Mouse (Mus musculus) liver, postnatal 0 days (tissue): ENCODE results near the gene Paqr8. TPM values are rescaled to one million over a fixed set of nuclear protein-coding genes. Genes with fewer than 3 reads are reported as not detected.
A peak's percentile ranks its signal among the peaks of the same experiment; 100 is the strongest.

Experiments used
- ATAC-seq: fragments of 200-750 bp; cut with Nextera tagmentation; 2 replicates; pipeline ENCODE4 v1.8.0; 2017; ENCODE audit warnings: mild to moderate bottlenecking, moderate library complexity
- DNase-seq: peaks from one replicate; pipeline ENCODE4 v3.0.0-alpha.2; 2016
- H3K27ac ChIP-seq: fragments of 300-500 bp; sonication (generic); 2 replicates; pipeline ENCODE4 v1.5.1; 2014; ENCODE audit warnings: antibody characterized with exemption, moderate library complexity, mild to moderate bottlenecking, low read depth
- H3K27me3 ChIP-seq: fragments of 300-500 bp; sonication (generic); 2 replicates; pipeline ENCODE4 v1.6.1; 2014; ENCODE audit warnings: low read length, control low read depth, mixed read lengths; ENCODE audit not compliant: insufficient read depth
- H3K36me3 ChIP-seq: fragments of 300-500 bp; sonication (generic); replicated peaks from 2 replicates; pipeline ENCODE4 v1.6.1; 2014; ENCODE audit warnings: mild to moderate bottlenecking, control low read depth, low read length, moderate library complexity, mixed read lengths; ENCODE audit not compliant: insufficient read depth
- H3K4me1 ChIP-seq: fragments of 300-500 bp; sonication (generic); 2 replicates; pipeline ENCODE4 v1.6.1; 2014; ENCODE audit warnings: antibody characterized with exemption, mild to moderate bottlenecking, control low read depth; ENCODE audit not compliant: insufficient read depth
- H3K4me2 ChIP-seq: fragments of 300-500 bp; sonication (generic); 2 replicates; pipeline ENCODE4 v1.6.1; 2014; ENCODE audit warnings: low read depth, mild to moderate bottlenecking, low read length, moderate library complexity, mixed read lengths
- H3K4me3 ChIP-seq: fragments of 300-500 bp; sonication (generic); 2 replicates; pipeline ENCODE4 v1.5.1; 2014; ENCODE audit warnings: low read depth, low read length
- H3K9ac ChIP-seq: fragments of 300-500 bp; sonication (generic); replicated peaks from 2 replicates; pipeline ENCODE4 v1.6.1; 2014; ENCODE audit warnings: mild to moderate bottlenecking, moderate library complexity
- H3K9me3 ChIP-seq: fragments of 300-500 bp; sonication (generic); 2 replicates; pipeline ENCODE4 v1.6.1; 2016; ENCODE audit warnings: mild to moderate bottlenecking, control low read depth, low read length, mixed read lengths
- CTCF ChIP-seq: sonication (generic); IDR thresholded peaks from 2 replicates; pipeline ENCODE4 v1.5.1; 2016; ENCODE audit warnings: antibody characterized with exemption, low read depth
- EP300 ChIP-seq: IDR thresholded peaks from 2 replicates; pipeline ENCODE4 v1.6.1; 2016; ENCODE audit warnings: antibody characterized with exemption, low read depth, mild to moderate bottlenecking
- WGBS: fragments of 180-500 bp; shearing (Covaris S2); extraction: QIAGEN DNeasy Blood & Tissue Kit; methylation state at CpG from one replicate; pipeline ENCODE4 v1.1.7; 2014; ENCODE audit not compliant: insufficient replicate concordance; 5-methylcytosine and 5-hydroxymethylcytosine counted together
- polyA plus RNA-seq: library from polyadenylated mRNA; unstranded; fragments of >200 nt; fragmentation: Nextera tagmentation; extraction: Ambion mirVana; gene quantifications from 2 replicates; pipeline ENCODE4 v1.2.1, GENCODE M21; 2015

Paqr8 gene
- polyA plus RNA-seq = 0.18 and 0.21 TPM in 2 replicates

DNA sequence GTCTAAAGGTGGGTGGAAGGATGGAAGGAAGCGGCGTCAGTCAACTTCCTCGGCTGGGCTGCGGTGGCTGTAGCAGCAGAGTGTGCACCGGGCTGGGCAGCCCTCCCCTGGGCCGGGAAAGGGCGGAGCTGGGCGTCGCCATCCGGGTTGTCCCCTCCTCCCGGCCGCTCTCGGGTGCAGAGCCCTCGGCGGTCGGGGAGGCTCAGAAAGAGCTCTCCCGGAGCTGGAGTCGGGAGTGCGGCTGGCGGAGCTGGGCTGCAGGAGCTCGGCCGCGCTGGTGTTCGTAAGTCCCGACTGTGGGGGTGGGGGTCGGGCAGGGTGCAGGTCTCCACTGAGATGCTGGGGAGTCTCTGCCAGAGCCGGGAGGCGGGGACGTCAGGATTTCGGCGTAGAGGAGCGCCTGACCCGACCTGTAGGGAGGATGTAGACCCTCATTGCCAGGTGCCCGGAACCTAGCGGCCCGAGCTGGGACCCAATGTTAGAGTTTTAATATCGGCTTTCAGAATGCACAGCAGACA lies at the start of gene Paqr8:
TSS of gene Paqr8 (plus strand) at position 203 of the 518 bp plus-strand sequence.
- Histone ChIP-seq H3K4me1 (peaks cover 14% of the 10 kb centered on the region), H3K27ac (no peak within 1 kb of the TSS), H3K9ac (peak within 1 kb of the TSS; percentile 41), H3K9me3 (no peaks in the 10 kb centered on the region), H3K27me3 (peaks cover 11% of the 10 kb centered on the region), H3K4me2 (peak within 1 kb of the TSS; percentile 98), H3K36me3 (no peaks in the 10 kb centered on the region), H3K4me3 (peak within 1 kb of the TSS; percentile 66)
- TF ChIP-seq CTCF = no peak
- TF ChIP-seq EP300 = no peak
- DNase-seq (peak; percentile 81), ATAC-seq (peak; percentile 93)
- under 1% methylated on average over 37 of the region's 37 CpGs for WGBS

- no peak for TF ChIP-seq EP300
- no peak for TF ChIP-seq CTCF
- no peaks in the 10 kb centered on the region for H3K27me3 ChIP-seq
- no peaks in the 10 kb centered on the region for H3K36me3 ChIP-seq
- H3K9ac ChIP-seq = no peak overlapping the region
- H3K9me3 ChIP-seq = 0 out of 2 replicates have a peak, but pooled peaks cover 2% of the 10 kb centered on the region
- no peak for DNase-seq
- WGBS = 80% methylated on average over 7 of the region's 7 CpGs
- ATAC-seq = no peak
- H3K4me2 ChIP-seq = no peak overlapping the region
- H3K27ac ChIP-seq = no peak overlapping the region
- H3K4me3 ChIP-seq = no peak overlapping the region
- no peaks in the 10 kb centered on the region for H3K4me1 ChIP-seq
These were observed 33.2 kb upstream of the Paqr8 start for GRCm38 (mm10) chr1:20856924-20857902.

- DNase-seq = no peak
- no peak for ATAC-seq
- Histone ChIP-seq H3K27ac (no peak overlapping the region), H3K4me3 (no peak overlapping the region), H3K4me1 (no peaks in the 10 kb centered on the region), H3K27me3 (no peaks in the 10 kb centered on the region), H3K36me3 (no peaks in the 10 kb centered on the region), H3K4me2 (no peak overlapping the region), H3K9me3 (no peaks in the 10 kb centered on the region), H3K9ac (no peak overlapping the region)
- TF ChIP-seq CTCF (no peak), EP300 (no peak)
- WGBS = 70% methylated on average over 3 of the region's 3 CpGs
These were observed 29.6 kb upstream of the Paqr8 start for GRCm38 (mm10) chr1:20860775-20861174.

DNA sequence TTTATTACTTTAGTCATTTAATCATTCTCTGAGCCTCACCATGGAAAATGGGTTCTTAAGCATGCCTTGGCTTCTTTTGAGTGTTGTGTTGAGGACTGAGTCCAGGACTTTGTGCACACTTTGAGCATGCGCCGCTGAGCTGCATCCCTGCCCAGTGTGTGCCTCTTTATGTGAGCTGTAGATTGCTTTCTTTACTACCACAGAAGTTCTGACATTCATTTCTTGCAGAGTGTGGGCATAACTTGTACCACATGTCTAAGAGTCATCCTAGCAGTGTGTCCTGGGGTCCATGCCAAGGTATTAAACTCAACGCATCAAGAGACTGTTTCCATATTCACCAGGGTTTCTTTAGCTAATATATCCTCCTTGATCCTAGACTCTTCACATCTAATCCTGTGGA lies 28.5 kb upstream of the Paqr8 start:
- Histone ChIP-seq H3K9ac (no peak overlapping the region), H3K36me3 (no peaks in the 10 kb centered on the region), H3K9me3 (no peaks in the 10 kb centered on the region), H3K4me2 (no peak overlapping the region), H3K4me1 (no peaks in the 10 kb centered on the region), H3K4me3 (no peak overlapping the region), H3K27me3 (no peaks in the 10 kb centered on the region), H3K27ac (no peak overlapping the region)
- no peak for DNase-seq
- WGBS = 83% methylated on average over 3 of the region's 3 CpGs
- no peak for TF ChIP-seq CTCF
- TF ChIP-seq EP300 = no peak
- ATAC-seq = no peak

DNA sequence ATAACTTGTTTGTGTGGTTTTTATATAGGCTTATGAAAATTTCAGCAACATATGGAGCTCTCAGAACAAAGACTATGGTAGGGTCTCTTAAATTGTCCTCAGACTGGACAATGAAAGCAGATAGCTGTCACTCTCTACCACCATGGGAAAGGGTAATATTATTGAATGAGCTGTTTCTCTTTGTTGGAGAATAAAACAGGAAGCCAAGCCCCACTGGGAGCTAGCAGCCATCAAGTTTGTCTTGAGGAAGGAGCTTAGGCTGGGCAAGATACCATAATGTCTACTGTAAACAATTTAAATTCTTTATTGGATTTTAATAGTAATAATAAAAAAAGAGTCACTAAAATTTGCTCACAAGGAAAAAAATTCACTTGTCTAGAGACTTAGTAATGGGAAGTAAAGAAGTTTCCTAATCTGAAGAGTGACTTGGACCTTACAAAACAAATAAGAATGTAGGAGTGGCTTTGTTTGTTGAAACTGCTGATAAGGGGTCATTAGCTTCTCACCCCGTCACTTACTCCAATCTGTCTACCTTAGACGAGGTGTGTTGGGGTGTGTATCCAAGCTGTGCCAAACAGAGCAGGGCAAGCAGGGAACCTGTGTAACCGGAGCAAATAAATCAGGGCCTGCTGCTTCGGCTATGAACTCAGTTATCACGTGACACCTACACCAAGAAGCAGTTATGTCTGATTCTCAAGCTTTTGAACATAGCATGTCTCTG lies 26.8 kb upstream of the Paqr8 start:
- ATAC-seq (peak; percentile 61; the same call in 1 of the 2 replicates), DNase-seq (no peak)
- Histone ChIP-seq H3K9me3 (no peaks in the 10 kb centered on the region), H3K9ac (no peak overlapping the region), H3K27me3 (no peaks in the 10 kb centered on the region), H3K4me3 (no peak overlapping the region), H3K36me3 (no peaks in the 10 kb centered on the region), H3K4me1 (no peaks in the 10 kb centered on the region), H3K27ac (no peak overlapping the region), H3K4me2 (no peak overlapping the region)
- WGBS = 39% methylated on average over 5 of the region's 5 CpGs
- TF ChIP-seq CTCF (no peak), EP300 (no peak)
